Mouse (Mus musculus): Measurements from ENCODE around the gene Trpm8. TPM values are rescaled to one million over a fixed set of nuclear protein-coding genes. Genes with fewer than 3 reads are reported as not detected.

The Trpm8 gene
- total RNA-seq, 2 experiments from 2014 or later = not detected

- 0 out of 2 replicates have a peak, but pooled peaks have one; percentile 26 for ATAC-seq (replicated peaks; ENCODE audit: low FRiP score, poor library complexity, severe bottlenecking)
Observed at GRCm38 (mm10) chr1:88323101-88323500, 45.6 kb downstream of the Trpm8 start.

- ATAC-seq (replicated peaks; ENCODE audit: low FRiP score, poor library complexity, severe bottlenecking) = no peak
Observed at GRCm38 (mm10) chr1:88339481-88339880, 62.0 kb downstream of the Trpm8 start.

- no peak for ATAC-seq (replicated peaks; ENCODE audit: low FRiP score, poor library complexity, severe bottlenecking)
Observed at GRCm38 (mm10) chr1:88342615-88343014, 65.2 kb downstream of the Trpm8 start.

- no peak for ATAC-seq (replicated peaks; ENCODE audit: low FRiP score, poor library complexity, severe bottlenecking)
Observed at GRCm38 (mm10) chr1:88345580-88345979, 68.1 kb downstream of the Trpm8 start.

- ATAC-seq (replicated peaks; ENCODE audit: low FRiP score, poor library complexity, severe bottlenecking) = no peak
Observed at GRCm38 (mm10) chr1:88348496-88349005, 71.1 kb downstream of the Trpm8 start.

GRCm38 (mm10) chr1:88350761-88351160 is 73.3 kb downstream of the Trpm8 start:
- no peak for ATAC-seq (replicated peaks; ENCODE audit: low FRiP score, poor library complexity, severe bottlenecking)

- ATAC-seq (replicated peaks; ENCODE audit: low FRiP score, poor library complexity, severe bottlenecking) = no peak
Observed at GRCm38 (mm10) chr1:88355025-88355424, 77.6 kb downstream of the Trpm8 start.

- ATAC-seq (replicated peaks; ENCODE audit: low FRiP score, poor library complexity, severe bottlenecking) = no peak
Observed at GRCm38 (mm10) chr1:88355681-88356080, 78.2 kb downstream of the Trpm8 start.

GRCm38 (mm10) chr1:88356616-88357015 is 79.2 kb downstream of the Trpm8 start:
- no peak for ATAC-seq (replicated peaks; ENCODE audit: low FRiP score, poor library complexity, severe bottlenecking)

- peak; percentile 66; the same call in 1 of the 2 replicates for ATAC-seq (replicated peaks; ENCODE audit: low FRiP score, poor library complexity, severe bottlenecking)
Observed at GRCm38 (mm10) chr1:88357458-88358090, 80.1 kb downstream of the Trpm8 start.

- ATAC-seq (replicated peaks; ENCODE audit: low FRiP score, poor library complexity, severe bottlenecking) = no peak
Observed at GRCm38 (mm10) chr1:88358102-88358654, 80.7 kb downstream of the Trpm8 start.

GRCm38 (mm10) chr1:88361085-88361484 is 83.6 kb downstream of the Trpm8 start:
- no peak for ATAC-seq (replicated peaks; ENCODE audit: low FRiP score, poor library complexity, severe bottlenecking)

GRCm38 (mm10) chr1:88366881-88367644 is 89.6 kb downstream of the Trpm8 start:
- ATAC-seq (replicated peaks; ENCODE audit: low FRiP score, poor library complexity, severe bottlenecking) = no peak

GRCm38 (mm10) chr1:88378446-88378845 is 101.0 kb downstream of the Trpm8 start:
- ATAC-seq (replicated peaks; ENCODE audit: low FRiP score, poor library complexity, severe bottlenecking) = no peak

- ATAC-seq (replicated peaks; ENCODE audit: low FRiP score, poor library complexity, severe bottlenecking) = no peak
Observed at GRCm38 (mm10) chr1:88391632-88392031, 114.2 kb downstream of the Trpm8 start.

GRCm38 (mm10) chr1:88393321-88393720 is 115.9 kb downstream of the Trpm8 start:
- ATAC-seq (replicated peaks; ENCODE audit: low FRiP score, poor library complexity, severe bottlenecking) = no peak

GRCm38 (mm10) chr1:88403378-88403777 is 125.9 kb downstream of the Trpm8 start:
- ATAC-seq (replicated peaks; ENCODE audit: low FRiP score, poor library complexity, severe bottlenecking) = no peak

- ATAC-seq (replicated peaks; ENCODE audit: low FRiP score, poor library complexity, severe bottlenecking) = no peak
Observed at GRCm38 (mm10) chr1:88406078-88406806, 128.8 kb downstream of the Trpm8 start.

GRCm38 (mm10) chr1:88406807-88407198 is 129.3 kb downstream of the Trpm8 start, which contains the start of gene Spp2:
Gene Spp2, plus strand, starts transcription at chr1:88406961.
- no peak for ATAC-seq (replicated peaks; ENCODE audit: low FRiP score, poor library complexity, severe bottlenecking)

- no peak for ATAC-seq (replicated peaks; ENCODE audit: low FRiP score, poor library complexity, severe bottlenecking)
Observed at GRCm38 (mm10) chr1:88408340-88408739, 130.9 kb downstream of the Trpm8 start.
